Mouse (Mus musculus) midbrain, embryonic 11.5 days (tissue): ENCODE results near the gene Ercc2. TPM values are rescaled to one million over a fixed set of nuclear protein-coding genes. Genes with fewer than 3 reads are reported as not detected.

ENCODE experiments used
- ATAC-seq: fragments of 200-750 bp; cut with Nextera tagmentation; 2 replicates; pipeline ENCODE4 v1.8.0; 2017; ENCODE audit warnings: moderate TSS enrichment, moderate library complexity; ENCODE audit not compliant: low FRiP score
- DNase-seq: peaks from one replicate; pipeline ENCODE4 v3.0.0; 2015; ENCODE audit warnings: low spot score; ENCODE audit errors: missing footprints
- H3K27ac ChIP-seq: fragments of 300-500 bp; sonication (generic); 2 replicates; pipeline ENCODE4 v1.5.1; 2014; ENCODE audit warnings: low read depth, low read length
- H3K27me3 ChIP-seq: fragments of 300-500 bp; sonication (generic); 2 replicates; pipeline ENCODE4 v1.6.1; 2014; ENCODE audit warnings: mild to moderate bottlenecking, low read length, moderate library complexity, mixed read lengths; ENCODE audit not compliant: control insufficient read depth, insufficient read depth
- H3K36me3 ChIP-seq: fragments of 300-500 bp; sonication (generic); 2 replicates; pipeline ENCODE4 v1.6.1; 2014; ENCODE audit warnings: mild to moderate bottlenecking, low read length, moderate library complexity, mixed read lengths; ENCODE audit not compliant: control insufficient read depth, insufficient read depth
- H3K4me1 ChIP-seq: fragments of 300-500 bp; sonication (generic); 2 replicates; pipeline ENCODE4 v1.6.1; 2014; ENCODE audit warnings: low read length; ENCODE audit not compliant: control insufficient read depth, insufficient read depth
- H3K4me2 ChIP-seq: fragments of 300-500 bp; sonication (generic); 2 replicates; pipeline ENCODE4 v1.6.1; 2014; ENCODE audit warnings: mild to moderate bottlenecking, moderate library complexity
- H3K4me3 ChIP-seq: fragments of 300-500 bp; sonication (generic); 2 replicates; pipeline ENCODE4 v1.5.1; 2014; ENCODE audit warnings: low read depth, low read length
- H3K9ac ChIP-seq: fragments of 300-500 bp; sonication (generic); 2 replicates; pipeline ENCODE4 v1.6.1; 2014; ENCODE audit warnings: low read length
- H3K9me3 ChIP-seq: fragments of 300-500 bp; sonication (generic); 2 replicates; pipeline ENCODE4 v1.6.1; 2016; ENCODE audit warnings: low read length; ENCODE audit not compliant: control insufficient read depth
- WGBS: fragments of 180-500 bp; shearing (Covaris S2); extraction: QIAGEN DNeasy Blood & Tissue Kit; methylation state at CpG from one replicate; pipeline ENCODE4 v1.1.7; 2014; 5-methylcytosine and 5-hydroxymethylcytosine counted together
- polyA plus RNA-seq: library from polyadenylated mRNA; unstranded; fragments of >200 nt; fragmentation: Nextera tagmentation; extraction: Ambion mirVana; gene quantifications from 2 replicates; pipeline ENCODE4 v1.2.1, GENCODE M21; 2014

Ercc2 gene
- 10.3 and 10.9 TPM in 2 replicates for polyA plus RNA-seq

GRCm38 (mm10) chr7:19381377-19382165, at the start of gene Ercc2:
Ercc2 (plus strand) TSS chr7:19382010.
- H3K27me3 ChIP-seq = no peaks in the 10 kb centered on the region
- ATAC-seq (peak; percentile 95), DNase-seq (peak; percentile 100)
- H3K4me2 ChIP-seq = peak within 1 kb of the TSS; percentile 92
- H3K4me3 ChIP-seq = peak within 1 kb of the TSS; percentile 98
- peaks cover 10% of the 10 kb centered on the region for H3K4me1 ChIP-seq
- H3K9me3 ChIP-seq = no peaks in the 10 kb centered on the region
- H3K9ac ChIP-seq = peak within 1 kb of the TSS; percentile 87
- H3K27ac ChIP-seq = no peak within 1 kb of the TSS; the same call in 1 of the 2 replicates
- WGBS = 7% methylated on average over 47 of the region's 48 CpGs
- H3K36me3 ChIP-seq = peaks cover 12% of the 10 kb centered on the region

GRCm38 (mm10) chr7:19332709-19333352, 49.0 kb upstream of the Ercc2 start:
- DNase-seq (peak; percentile 96), ATAC-seq (peak; percentile 62)
- Histone ChIP-seq H3K9ac (peak overlapping the region; percentile 83), H3K4me1 (peaks cover 4% of the 10 kb centered on the region; the same call in 1 of the 2 replicates), H3K27me3 (no peaks in the 10 kb centered on the region), H3K27ac (no peak overlapping the region; the same call in 1 of the 2 replicates), H3K9me3 (no peaks in the 10 kb centered on the region), H3K4me2 (peak overlapping the region; percentile 87), H3K4me3 (peak overlapping the region; percentile 60), H3K36me3 (no peaks in the 10 kb centered on the region)
- WGBS = under 1% methylated on average over 52 of the region's 52 CpGs

- Histone ChIP-seq H3K9me3 (no peaks in the 10 kb centered on the region), H3K4me3 (no peak overlapping the region), H3K27ac (no peak overlapping the region), H3K4me2 (no peak overlapping the region), H3K36me3 (no peaks in the 10 kb centered on the region), H3K4me1 (peaks cover 4% of the 10 kb centered on the region; the same call in 1 of the 2 replicates), H3K27me3 (no peaks in the 10 kb centered on the region), H3K9ac (no peak overlapping the region)
- ATAC-seq = no peak
- 38% methylated on average over 3 of the region's 3 CpGs for WGBS
- DNase-seq = no peak
Measured at GRCm38 (mm10) chr7:19335583-19335982, 46.2 kb upstream of the Ercc2 start.

GRCm38 (mm10) chr7:19337122-19337521, 44.7 kb upstream of the Ercc2 start:
- peaks cover 3% of the 10 kb centered on the region; the same call in 1 of the 2 replicates for H3K27me3 ChIP-seq
- H3K4me1 ChIP-seq = peaks cover 10% of the 10 kb centered on the region
- ATAC-seq (no peak), DNase-seq (no peak)
- H3K27ac ChIP-seq = no peak overlapping the region
- no peak overlapping the region for H3K9ac ChIP-seq
- 71% methylated on average over 10 of the region's 10 CpGs for WGBS
- no peaks in the 10 kb centered on the region for H3K36me3 ChIP-seq
- no peak overlapping the region for H3K4me3 ChIP-seq
- no peaks in the 10 kb centered on the region for H3K9me3 ChIP-seq
- H3K4me2 ChIP-seq = no peak overlapping the region

GRCm38 (mm10) chr7:19338060-19338459, 43.8 kb upstream of the Ercc2 start:
- no peak for DNase-seq
- Histone ChIP-seq H3K27ac (no peak overlapping the region), H3K4me3 (no peak overlapping the region), H3K4me1 (peaks cover 11% of the 10 kb centered on the region), H3K27me3 (peaks cover 4% of the 10 kb centered on the region; the same call in 1 of the 2 replicates), H3K9me3 (no peaks in the 10 kb centered on the region), H3K9ac (no peak overlapping the region), H3K36me3 (no peaks in the 10 kb centered on the region), H3K4me2 (no peak overlapping the region)
- 57% methylated on average over 2 of the region's 2 CpGs for WGBS
- ATAC-seq = no peak

GRCm38 (mm10) chr7:19338596-19338995, 43.2 kb upstream of the Ercc2 start:
- H3K4me2 ChIP-seq = no peak overlapping the region
- ATAC-seq (no peak), DNase-seq (no peak)
- H3K36me3 ChIP-seq = no peaks in the 10 kb centered on the region
- peaks cover 4% of the 10 kb centered on the region; the same call in 1 of the 2 replicates for H3K27me3 ChIP-seq
- H3K9me3 ChIP-seq = no peaks in the 10 kb centered on the region
- H3K27ac ChIP-seq = no peak overlapping the region
- no peak overlapping the region for H3K9ac ChIP-seq
- WGBS = 83% methylated on average over 7 of the region's 7 CpGs
- peaks cover 7% of the 10 kb centered on the region for H3K4me1 ChIP-seq
- no peak overlapping the region for H3K4me3 ChIP-seq

GRCm38 (mm10) chr7:19341250-19341649, 40.6 kb upstream of the Ercc2 start:
- Histone ChIP-seq H3K36me3 (no peaks in the 10 kb centered on the region), H3K27me3 (peaks cover 4% of the 10 kb centered on the region; the same call in 1 of the 2 replicates), H3K4me1 (peaks cover 17% of the 10 kb centered on the region), H3K4me3 (no peak overlapping the region), H3K9ac (no peak overlapping the region), H3K27ac (no peak overlapping the region), H3K4me2 (no peak overlapping the region; the same call in 1 of the 2 replicates), H3K9me3 (no peaks in the 10 kb centered on the region)
- DNase-seq (no peak), ATAC-seq (no peak)
- 25% methylated on average over 10 of the region's 10 CpGs for WGBS

- no peaks in the 10 kb centered on the region for H3K36me3 ChIP-seq
- ATAC-seq (no peak), DNase-seq (peak; percentile 86)
- H3K4me3 ChIP-seq = peak overlapping the region; percentile 48
- no peaks in the 10 kb centered on the region for H3K9me3 ChIP-seq
- under 1% methylated on average over 41 of the region's 41 CpGs for WGBS
- peak overlapping the region; percentile 61 for H3K9ac ChIP-seq
- peaks cover 17% of the 10 kb centered on the region for H3K4me1 ChIP-seq
- H3K4me2 ChIP-seq = peak overlapping the region; percentile 90
- H3K27me3 ChIP-seq = peaks cover 4% of the 10 kb centered on the region; the same call in 1 of the 2 replicates
- H3K27ac ChIP-seq = no peak overlapping the region
Measured at GRCm38 (mm10) chr7:19341761-19342409, 39.9 kb upstream of the Ercc2 start.
